Mouse (Mus musculus) spleen, postnatal 36 days (tissue): ENCODE data around the gene Diras1.
A peak's percentile ranks its signal among the peaks of the same experiment; 100 is the strongest.

ENCODE experiments used
- DNase-seq, 2 experiments: peaks; one replicate each; pipeline ENCODE4 v3.0.0; 2022; ENCODE audit warnings: low spot score in 2 of 2, mixed read lengths in 1 of 2

Diras1 gene

GRCm38 (mm10) chr10:81028219-81028618 is 2.8 kb upstream of the Diras1 start:
- no peak for DNase-seq

GRCm38 (mm10) chr10:81027331-81027730 is 1.9 kb upstream of the Diras1 start:
- no peak for DNase-seq

- DNase-seq = no peak
Observed at GRCm38 (mm10) chr10:81026857-81027256, 1.4 kb upstream of the Diras1 start.

DNA sequence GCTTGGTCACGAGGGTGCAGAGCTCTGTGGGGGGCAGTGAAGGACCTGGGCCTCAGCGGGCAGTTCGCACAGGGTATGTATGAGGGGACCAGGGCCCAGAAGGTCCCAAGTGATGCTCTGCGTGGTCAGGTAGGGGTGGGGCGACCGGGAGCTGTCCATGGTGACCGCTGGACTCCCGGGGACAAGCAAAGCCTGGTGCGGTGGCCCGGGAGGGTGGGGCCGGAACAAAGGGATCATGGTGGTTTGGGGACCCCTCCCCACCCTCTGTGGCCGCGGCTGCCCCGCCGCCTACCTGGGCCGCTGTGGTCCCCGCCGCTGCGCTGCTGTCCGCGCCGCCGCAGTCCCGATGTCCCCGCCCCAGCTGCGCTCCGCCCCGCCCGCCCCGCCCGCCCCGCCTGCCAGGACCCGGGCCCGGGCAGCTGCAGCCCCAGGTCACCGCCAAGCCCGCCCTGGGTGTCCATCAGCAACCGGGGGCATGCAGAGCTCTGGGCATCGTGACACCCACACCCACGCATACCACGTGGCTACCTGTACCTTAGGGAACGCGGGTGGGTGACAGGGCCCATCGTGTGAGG is 328 bp downstream of the Diras1 start:
- no peak for DNase-seq

GRCm38 (mm10) chr10:81024346-81024937 is 1.0 kb downstream of the Diras1 start:
- DNase-seq = no peak

GRCm38 (mm10) chr10:81022744-81023143 is 2.7 kb downstream of the Diras1 start:
- no peak for DNase-seq

GRCm38 (mm10) chr10:81021547-81022110 is 3.8 kb downstream of the Diras1 start:
- DNase-seq = no peak

GRCm38 (mm10) chr10:81020207-81020606 is 5.3 kb downstream of the Diras1 start:
- no peak for DNase-seq

- no peak for DNase-seq
Observed at GRCm38 (mm10) chr10:81019687-81020086, 5.8 kb downstream of the Diras1 start.

DNA sequence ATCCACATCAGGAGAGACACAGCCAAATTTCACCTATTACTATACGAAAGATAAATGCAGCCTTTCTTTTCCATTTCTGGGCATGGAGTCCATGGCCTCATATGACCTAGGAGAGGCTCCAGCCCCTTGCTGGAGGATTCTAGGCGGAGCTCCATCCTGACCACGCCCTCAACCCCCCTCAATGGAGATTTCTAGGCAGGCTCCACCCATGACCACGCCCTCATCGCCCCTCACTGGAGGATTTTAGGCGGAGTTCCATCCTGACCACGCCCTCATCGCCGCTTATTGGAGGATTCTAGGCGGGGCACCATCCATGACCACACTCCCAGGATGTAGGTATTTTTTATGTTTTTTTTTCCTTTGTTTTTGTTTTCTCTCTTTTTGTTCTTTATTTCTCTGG is 7.1 kb downstream of the Diras1 start:
- no peak for DNase-seq

GRCm38 (mm10) chr10:81016645-81017044 is 8.8 kb downstream of the Diras1 start:
- DNase-seq = peak; percentile 58 to 61

GRCm38 (mm10) chr10:81015666-81016065 is 9.8 kb downstream of the Diras1 start:
- no peak for DNase-seq

DNA sequence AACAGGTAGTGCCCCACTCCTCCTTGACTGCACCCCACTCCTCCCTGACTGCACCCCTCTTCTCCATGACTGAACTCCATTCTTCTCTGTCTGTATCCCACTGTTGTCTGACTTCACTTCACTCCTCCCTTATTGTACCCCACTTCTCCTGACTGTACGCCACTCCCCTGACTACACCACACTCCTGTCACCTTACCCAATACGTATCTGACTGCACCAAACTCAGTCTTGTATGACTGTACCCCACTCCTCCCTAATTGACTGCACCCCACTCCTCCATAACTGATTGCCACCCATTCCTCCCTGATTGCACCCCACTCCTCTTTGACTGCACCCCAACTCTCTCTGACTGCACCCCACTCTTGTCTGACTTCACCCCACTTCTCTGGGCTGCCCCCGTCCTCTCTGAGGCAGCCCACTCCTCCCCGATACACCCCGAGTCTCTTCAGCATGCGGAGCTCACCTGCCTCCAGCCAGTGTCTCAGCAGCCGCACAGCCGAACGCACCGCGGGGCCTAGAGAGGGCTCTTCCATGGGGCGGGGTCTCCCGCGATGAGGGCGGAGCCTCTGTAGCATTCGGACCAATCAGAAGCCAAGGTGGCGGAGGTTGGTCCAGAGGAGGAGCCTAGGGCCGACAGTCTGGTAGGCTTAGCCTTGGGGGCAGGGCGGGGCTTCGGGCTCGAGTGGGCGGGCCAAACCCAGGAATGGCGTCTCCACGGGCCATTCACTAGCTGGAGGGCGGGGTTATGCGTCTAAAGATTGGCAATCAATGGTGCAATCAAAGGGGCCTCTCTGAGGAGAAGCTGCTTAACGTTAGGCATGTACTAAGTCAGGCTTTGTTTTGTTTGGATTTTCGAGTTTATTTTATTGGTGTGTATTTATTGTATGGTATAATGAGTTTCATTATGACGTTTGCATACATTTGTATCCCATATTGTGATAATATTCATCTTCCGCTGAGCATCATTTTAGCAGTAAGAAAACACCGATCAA is 10.8 kb downstream of the Diras1 start, which contains the start of gene Gng7:
Gng7 (minus strand) TSS at position 553 of the 992 bp plus-strand sequence.
- DNase-seq = peak; percentile 88 to 90

- DNase-seq = no peak
Observed at GRCm38 (mm10) chr10:81010851-81011250, 14.6 kb downstream of the Diras1 start.

- no peak for DNase-seq
Observed at GRCm38 (mm10) chr10:81007240-81007639, 18.2 kb downstream of the Diras1 start.

GRCm38 (mm10) chr10:81006005-81006677 is 19.3 kb downstream of the Diras1 start:
- no peak for DNase-seq

GRCm38 (mm10) chr10:81001161-81001560 is 24.3 kb downstream of the Diras1 start:
- no peak for DNase-seq

- no peak for DNase-seq
Observed at GRCm38 (mm10) chr10:81000197-81001062, 25.0 kb downstream of the Diras1 start.

DNA sequence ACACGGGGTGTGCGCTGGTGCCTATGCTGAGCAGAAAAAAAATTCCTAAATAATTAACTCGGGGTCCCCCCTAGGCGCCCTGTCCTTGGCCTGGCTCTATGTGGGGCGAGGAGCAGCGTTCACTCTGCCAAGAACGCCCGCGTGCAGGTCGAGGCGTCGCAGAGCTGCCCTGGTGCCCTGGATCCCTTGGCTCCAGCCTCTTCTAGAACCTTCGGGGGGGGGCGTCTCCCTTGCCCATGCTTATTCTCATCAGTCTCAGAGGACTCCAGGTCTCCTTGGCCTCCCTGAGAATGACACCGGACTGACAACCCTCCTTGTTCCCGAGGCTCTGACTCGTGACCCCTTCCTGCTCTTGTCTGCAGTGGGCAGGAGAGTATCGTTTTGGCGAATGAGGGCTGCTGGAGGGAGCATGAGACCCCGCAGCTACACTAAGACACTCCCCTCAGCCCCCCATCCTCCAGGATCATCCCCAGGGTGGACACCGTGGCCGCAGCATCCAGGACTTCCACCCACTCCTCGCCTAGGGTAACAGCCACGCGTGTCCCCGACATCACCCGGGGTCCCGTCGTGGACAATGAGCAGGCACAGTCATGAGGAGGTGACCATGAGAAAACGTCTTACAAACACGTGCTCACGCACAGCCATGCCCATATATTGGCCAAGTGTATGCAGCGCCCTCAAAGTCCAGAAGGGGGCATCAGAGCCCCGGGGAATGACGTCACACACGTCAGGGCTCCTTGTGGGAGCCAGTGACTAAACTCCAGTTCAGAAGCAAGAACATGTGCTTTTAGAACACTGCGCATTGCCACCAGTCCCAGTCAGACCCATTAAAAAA is 25.9 kb downstream of the Diras1 start:
- DNase-seq = peak; percentile 77 to 79

DNA sequence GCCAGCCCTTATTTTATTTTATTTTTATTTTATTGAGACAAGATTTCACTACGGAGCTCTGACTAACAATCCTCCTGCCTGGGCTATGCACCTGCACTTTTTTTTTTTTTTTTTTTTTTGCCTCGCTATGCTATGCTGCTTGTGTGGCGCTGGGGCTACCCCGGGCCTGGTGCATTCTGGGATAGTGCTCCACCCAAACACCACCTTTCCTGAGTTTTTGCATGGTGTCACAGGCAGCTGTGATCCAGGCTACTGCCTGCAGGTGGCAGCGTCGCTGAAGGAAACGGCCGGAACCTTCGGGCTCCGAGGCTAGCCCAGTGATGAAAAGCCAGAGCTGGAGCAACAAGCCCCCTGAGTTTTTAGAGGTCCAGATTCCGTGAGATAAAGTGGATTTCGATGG is 26.7 kb downstream of the Diras1 start:
- DNase-seq = peak; percentile 58 to 63
